Mouse (Mus musculus) frontal cortex, postnatal 36 days (tissue): ENCODE measurements around the gene Fdps.
"Not testable (repeated sequence)": the region's sequence is repeated elsewhere in the genome, so short reads cannot be mapped to it uniquely, and the experiment has no call there.

Source experiments
- DNase-seq, 2 experiments: peaks; one replicate each; pipeline ENCODE4 v3.0.0; 2022; ENCODE audit warnings: low spot score in 2 of 2

Gene Fdps

DNA sequence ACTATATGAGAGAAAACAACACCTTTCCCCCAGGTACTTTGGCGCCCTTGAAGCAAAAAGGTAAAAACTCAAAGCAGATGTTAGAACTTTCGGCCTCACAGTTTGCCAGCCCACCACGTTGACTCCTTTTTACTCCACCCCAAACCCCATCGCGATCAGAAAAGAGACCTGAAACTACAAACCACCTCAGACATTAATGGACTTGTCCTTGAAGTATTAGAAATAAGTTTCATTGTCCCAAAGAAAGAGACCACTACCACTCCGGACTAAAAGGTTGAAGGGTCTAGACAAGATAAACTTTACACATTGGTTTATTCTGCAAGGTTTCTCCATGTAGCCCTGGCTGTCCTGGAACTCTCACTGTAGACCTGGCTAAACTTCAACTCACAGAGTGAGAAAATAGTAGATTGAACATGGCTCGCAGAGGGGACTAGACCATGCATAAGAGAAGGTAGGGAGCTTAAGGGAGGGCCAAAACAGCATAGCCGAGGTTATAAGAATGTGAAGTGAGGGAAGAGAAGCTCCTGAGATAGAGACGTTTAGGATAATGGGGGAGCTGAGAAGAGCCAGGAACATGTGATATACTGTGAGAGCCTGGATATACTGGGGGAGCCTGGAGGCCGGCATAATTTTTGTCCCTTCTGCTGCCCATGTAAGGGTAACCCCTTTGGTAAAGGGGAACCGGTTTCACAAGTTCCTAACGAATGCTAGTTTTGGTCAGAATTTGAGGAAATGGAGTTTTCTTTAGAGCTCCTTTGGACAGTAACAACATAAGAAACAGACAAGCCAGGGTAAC, 934 bp upstream of the Fdps start:
- DNase-seq = no peak

- DNase-seq = peak in 1 of 2 experiments; percentile 55
These were observed 324 bp downstream of the Fdps start for GRCm38 (mm10) chr3:89101459-89101811.

- DNase-seq = peak in 1 of 2 experiments; percentile 9
These were observed 948 bp downstream of the Fdps start, which contains the start of gene Gm43738 for GRCm38 (mm10) chr3:89100811-89101210. TSS of gene Gm43738 (minus strand) at chr3:89101099.

- no peak for DNase-seq
These were observed 7.7 kb downstream of the Fdps start for GRCm38 (mm10) chr3:89094021-89094420.

- peak; percentile 92 to 96 for DNase-seq
These were observed 8.6 kb downstream of the Fdps start, which contains the start of gene Rusc1 for GRCm38 (mm10) chr3:89093175-89093574. TSS of gene Rusc1 (minus strand) at chr3:89093311.

- no peak for DNase-seq
These were observed 9.2 kb downstream of the Fdps start for GRCm38 (mm10) chr3:89092509-89093090.

- DNase-seq = no peak
These were observed 9.8 kb downstream of the Fdps start for GRCm38 (mm10) chr3:89091811-89092508.

DNA sequence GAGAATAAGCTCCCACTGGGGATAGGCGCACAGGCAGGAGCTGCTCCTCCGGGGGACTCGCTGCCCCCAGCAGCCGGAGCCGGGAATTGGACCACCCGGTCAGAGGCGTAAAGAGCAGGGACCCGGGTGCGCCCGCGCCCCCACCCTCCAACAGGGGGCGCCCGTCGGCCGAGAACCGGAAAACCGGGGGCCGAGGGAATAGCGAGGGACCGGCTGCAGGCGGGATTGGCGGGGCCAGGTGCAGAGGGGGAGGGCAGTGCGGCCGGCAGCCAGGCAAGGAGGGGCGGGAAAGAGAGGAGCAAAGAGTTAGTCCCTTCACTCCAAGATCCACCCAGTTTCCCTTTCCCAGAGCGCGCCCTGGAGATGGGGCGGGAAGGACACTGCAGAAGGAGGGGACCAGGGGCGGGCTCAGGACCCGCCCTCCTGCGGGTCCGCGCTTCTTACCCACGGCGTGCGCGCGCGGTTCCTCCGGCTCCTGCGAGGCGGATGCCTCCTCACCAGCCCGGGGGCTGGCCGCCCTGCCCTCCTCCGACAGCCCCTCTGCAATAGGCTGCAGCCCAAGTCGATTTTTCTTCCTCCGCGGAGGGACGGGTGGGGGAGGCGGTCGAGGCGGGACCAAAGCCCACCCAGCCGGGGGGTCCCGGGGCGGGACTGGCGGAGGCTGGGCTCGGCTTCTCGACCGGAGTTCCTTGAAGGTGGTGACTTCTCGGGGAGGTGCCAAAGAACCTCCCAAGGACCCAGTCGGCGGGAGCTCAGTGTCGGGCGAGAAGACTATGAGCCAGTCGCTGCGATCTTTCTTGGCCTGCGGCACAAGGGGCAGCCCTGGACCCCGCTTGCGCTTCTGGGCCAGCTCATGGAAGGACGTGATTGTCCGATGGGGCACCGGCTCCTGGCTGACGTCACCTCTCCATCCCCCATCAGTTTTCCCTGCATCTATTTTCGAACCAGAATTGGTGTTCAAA, 10.8 kb downstream of the Fdps start:
- DNase-seq = peak; percentile 82 to 86

DNA sequence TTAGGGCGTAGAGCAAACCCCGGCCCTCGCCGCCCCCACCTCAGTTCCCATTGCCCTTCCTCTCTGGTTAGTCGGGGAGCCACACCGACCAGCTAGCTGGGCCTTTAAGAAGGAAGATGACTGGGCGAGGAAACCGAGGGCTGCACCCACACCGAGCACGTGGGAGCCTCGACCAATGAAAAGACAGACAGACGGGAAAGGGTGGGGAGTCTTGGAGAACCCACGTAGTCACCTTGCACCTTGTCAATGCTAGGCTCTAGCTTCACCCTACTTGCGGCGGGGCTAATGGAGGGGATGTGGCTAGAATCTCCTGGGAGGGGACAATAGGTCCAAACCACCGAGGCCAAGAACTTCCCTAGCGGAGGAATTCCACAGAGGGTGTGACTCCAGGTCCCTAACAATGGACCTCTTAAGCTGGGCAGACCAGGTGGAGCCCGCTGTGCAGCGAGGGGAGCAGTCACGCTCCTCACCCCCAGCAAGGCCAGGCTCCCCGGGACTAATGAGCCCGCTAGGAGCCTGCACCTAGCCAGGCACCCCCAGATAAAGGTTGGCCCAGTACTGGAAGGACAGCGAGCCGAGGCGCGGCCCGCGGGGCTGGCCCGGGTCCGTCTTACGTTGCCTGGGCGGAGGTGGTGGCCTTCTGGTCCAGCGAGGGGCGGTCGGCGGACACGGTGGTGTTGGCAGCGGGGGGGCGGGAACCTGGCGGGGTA, 11.7 kb downstream of the Fdps start:
- peak; percentile 88 to 92 for DNase-seq

DNA sequence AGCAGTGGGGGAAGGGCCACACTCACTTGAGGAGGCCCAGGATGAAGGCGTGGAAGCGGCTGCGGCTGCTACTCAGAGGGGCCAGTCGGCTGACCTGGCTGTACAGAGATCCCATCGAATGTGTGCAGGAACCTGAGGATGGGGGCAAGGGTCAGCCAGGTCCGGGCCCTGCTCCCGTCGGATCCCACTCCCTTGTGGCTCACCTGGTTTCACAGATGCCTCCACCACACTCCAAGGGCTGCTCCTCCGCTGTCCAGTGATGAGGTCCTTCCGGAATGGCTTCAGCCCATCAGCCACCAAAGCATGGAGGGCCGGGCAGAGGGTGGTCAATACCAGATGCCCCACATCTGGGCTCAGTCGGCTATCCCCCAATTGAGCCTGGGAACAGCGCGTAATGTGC, 12.8 kb downstream of the Fdps start:
- no peak for DNase-seq

DNA sequence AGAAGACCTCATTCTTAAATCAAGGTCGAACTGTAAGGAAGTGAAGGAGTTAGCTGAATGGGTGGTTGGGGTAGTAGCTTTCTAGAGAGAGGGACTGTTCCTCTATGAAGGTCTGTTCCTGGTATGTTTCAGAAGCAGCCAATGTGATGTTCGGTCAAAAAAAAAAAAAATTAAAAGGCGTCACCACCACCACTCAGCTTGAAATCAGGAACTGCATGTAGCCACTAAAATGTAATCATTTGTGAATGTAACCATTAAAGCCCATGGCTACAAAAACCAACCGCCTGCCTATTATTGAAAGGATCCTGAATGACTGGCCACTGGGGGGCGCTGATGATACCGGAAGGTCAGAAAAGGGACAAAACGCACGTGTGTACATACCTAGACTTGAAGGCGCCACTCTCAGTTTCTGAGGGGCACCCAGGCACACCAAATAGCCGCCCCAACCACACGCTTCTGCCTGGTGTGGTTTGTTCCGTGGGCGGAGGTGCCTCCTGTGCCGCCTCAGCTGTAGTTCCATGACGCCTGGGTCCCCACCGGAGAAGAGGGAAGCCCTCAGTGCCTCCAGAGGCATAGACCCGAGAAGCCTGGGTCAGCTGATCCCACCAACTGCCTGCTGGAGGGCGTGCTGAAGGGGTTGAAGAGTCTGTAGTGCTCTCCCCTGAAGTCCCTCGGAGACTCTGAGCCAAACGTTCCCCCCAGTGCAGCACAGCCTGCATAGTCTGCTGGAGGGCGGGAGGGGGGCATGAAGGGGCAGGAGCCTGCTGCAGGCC, 14.2 kb downstream of the Fdps start:
- DNase-seq = peak; percentile 76 to 82

DNA sequence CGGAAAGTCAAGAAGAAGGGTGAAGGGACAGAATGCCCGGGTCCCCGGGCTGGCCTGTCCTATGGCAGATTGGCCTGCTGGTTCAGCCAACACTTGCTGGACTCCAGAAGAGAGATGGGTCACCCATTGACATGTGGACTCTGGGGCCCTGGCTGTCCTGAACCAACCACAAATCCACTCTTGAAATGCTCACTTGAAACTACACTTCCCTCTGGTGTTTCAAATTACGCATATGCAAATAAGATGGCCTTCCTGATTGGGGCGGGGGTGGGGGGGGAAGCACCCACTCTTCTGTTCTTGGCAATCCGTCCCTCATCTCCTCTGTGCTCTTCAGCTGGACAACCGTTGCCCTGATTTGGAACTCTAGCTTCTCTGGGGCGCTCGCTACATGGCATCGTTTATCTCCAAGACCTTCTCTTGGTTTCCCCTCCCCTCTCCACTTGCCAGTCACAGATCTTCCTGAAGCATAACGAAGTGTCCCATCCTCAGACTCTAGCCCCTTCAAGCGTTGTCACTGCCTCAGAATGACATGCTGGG, 17.0 kb downstream of the Fdps start:
- no peak for DNase-seq

GRCm38 (mm10) chr3:89084133-89084532, 17.6 kb downstream of the Fdps start:
- DNase-seq = peak in 1 of 2 experiments; percentile 53

GRCm38 (mm10) chr3:89082287-89082686, 19.5 kb downstream of the Fdps start:
- not testable (repeated sequence) for DNase-seq

GRCm38 (mm10) chr3:89077383-89077782, 24.4 kb downstream of the Fdps start:
- DNase-seq = no peak

- DNase-seq = peak in 1 of 2 experiments; percentile 66
These were observed 34.5 kb downstream of the Fdps start for GRCm38 (mm10) chr3:89067265-89067664.

DNA sequence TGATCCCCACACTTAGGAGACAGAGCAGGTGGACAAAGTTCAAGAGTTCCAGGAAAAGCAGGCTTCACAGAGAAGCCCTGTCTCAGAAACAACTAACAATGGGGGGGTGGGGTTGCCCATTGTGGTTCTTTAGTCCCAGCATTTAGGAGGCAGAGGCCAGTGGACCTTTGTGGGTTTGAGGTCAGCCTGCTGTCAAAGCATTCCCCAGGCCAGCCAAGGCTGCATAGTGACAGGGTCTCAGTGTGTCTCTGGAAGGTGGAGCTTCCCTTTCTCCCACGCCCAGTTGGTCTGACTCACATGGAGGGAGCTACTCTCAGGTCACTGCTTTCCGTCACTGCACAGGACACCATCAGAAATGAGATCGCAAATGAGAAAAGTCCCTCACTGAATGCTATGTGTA, 40.1 kb downstream of the Fdps start:
- no peak for DNase-seq

- peak in 1 of 2 experiments; percentile 40 for DNase-seq
These were observed 43.0 kb downstream of the Fdps start for GRCm38 (mm10) chr3:89058783-89059182.

DNA sequence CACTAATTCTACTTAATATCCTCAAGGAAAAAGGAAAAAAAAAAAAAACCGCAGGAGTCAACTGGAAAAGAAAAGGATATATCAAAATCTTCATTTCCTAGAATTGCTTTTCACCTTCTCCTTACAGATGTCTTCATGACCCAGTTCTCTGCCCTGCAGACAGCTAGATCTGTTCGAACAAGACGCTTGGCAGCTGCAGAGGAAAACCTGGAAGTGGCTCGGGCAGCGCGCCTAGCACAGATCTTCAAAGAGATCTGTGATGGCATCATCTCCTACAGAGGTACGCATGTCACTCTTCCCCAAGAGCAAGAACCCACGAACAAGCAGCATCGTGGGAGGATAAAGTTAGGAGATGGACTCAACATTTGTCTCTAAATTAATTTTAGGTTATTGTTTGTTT, 43.4 kb downstream of the Fdps start:
- DNase-seq = peak in 1 of 2 experiments; percentile 31
